ENCODE assay signal across 15 mouse cellular contexts in genomic region chr11:49734771-49735170, GRCm38 (mm10). TPM values are rescaled to one million over a fixed set of nuclear protein-coding genes. Genes with fewer than 3 reads are reported as not detected.
DNase-seq lines count a peak whose midpoint lies in the region; ATAC-seq and TF ChIP-seq lines count a peak whose summit lies in the region.
"Had no signal": no experiment of that assay in that cellular context is flagged by ENCODE, and none has a peak within 500 bp of the region (broad histone marks: within the 10 kb centered on the region; RNA-seq: fewer than 3 reads in every experiment).

No protein-coding gene starts in this region.

- no peak for ATAC-seq in erythroblast, adult 5-6 weeks (replicated peaks; ENCODE audit: low FRiP score, poor library complexity, severe bottlenecking)
- ATAC-seq: forebrain, embryonic 13.5 days; inflammation-experienced regulatory T-cells, adult 6 months; Patski had no signal

- H3K4me3 ChIP-seq in gastrocnemius, adult 2 months: peak overlapping the region; percentile 32; the same call in 1 of the 2 replicates
- H3K4me3 ChIP-seq in lung, adult 2 months (replicated peaks; ENCODE audit: extremely low read depth, low read depth, low read length): no peak overlapping the region
- H3K4me3 ChIP-seq: embryonic facial prominence, embryonic 15.5 days; forebrain, embryonic 13.5 days; heart, embryonic 13.5 days; limb, embryonic 13.5 days; liver, embryonic 15.5 days had no signal

- DNase-seq in gastrocnemius, adult 2 months: no peak
- no peak for DNase-seq in gastrocnemius, postnatal 10 days
- DNase-seq in lung, adult 18-20 months: peak; percentile 42 to 69
- DNase-seq in lung, adult 2 months: no peak
- DNase-seq in kidney, postnatal 4 days: peak; percentile 6 to 31
- peak; percentile 45 to 64 for DNase-seq in lung, postnatal 4 days
- no peak for DNase-seq in cerebellum, adult 9-11 months

- H3K27ac ChIP-seq in gastrocnemius, adult 2 months: peak overlapping the region; percentile 3; the same call in 1 of the 2 replicates
- H3K27ac ChIP-seq: embryonic facial prominence, embryonic 15.5 days; forebrain, embryonic 13.5 days; heart, embryonic 13.5 days; limb, embryonic 13.5 days; liver, embryonic 15.5 days had no signal

- TF ChIP-seq CTCF in gastrocnemius, adult 2 months (IDR thresholded peaks at IDR 0.05): no peak
- TF ChIP-seq CTCF in lung, adult 2 months (IDR thresholded peaks at IDR 0.05; ENCODE audit: insufficient read depth, low read length): no peak

- WGBS in lung, adult 2 months: 43% methylated on average over 11 of the region's 11 CpGs

- intact Hi-C loops in gastrocnemius, adult 2 months (cut with DNase I): no loop called here

- no peak for TF ChIP-seq POLR2A in lung, adult 2 months (IDR thresholded peaks at IDR 0.05; ENCODE audit: borderline replicate concordance, extremely low read depth, low read depth, low read length)

- no peaks in the 10 kb centered on the region for H3K4me1 ChIP-seq in lung, adult 2 months (ENCODE audit: control insufficient read depth, insufficient read depth, low read length)
- H3K4me1 ChIP-seq: embryonic facial prominence, embryonic 15.5 days; liver, embryonic 15.5 days had no signal

RNA-seq across cellular contexts. Expression of gene Cnot6, which starts 22.2 kb away (rescaled TPM):
- total RNA-seq in gastrocnemius, adult 2 months (2021): 10 to 100 TPM in 1 of 2 experiments, 1 to 10 TPM in 1; 8.1 to 14.5 TPM
- 10 to 100 TPM; 31.8 to 38.6 TPM for total RNA-seq in gastrocnemius, postnatal 10 days (2021)
- 9.5 and 15.3 TPM in 2 replicates for polyA plus RNA-seq in lung, adult 2 months (2012; rRNA removed)
- 32.4 and 50.1 TPM in 2 replicates for total RNA-seq in erythroblast, adult 5-6 weeks (2015; ENCODE audit: low replicate concordance)
- total RNA-seq in erythroblast, adult 5-6 weeks (2017; ENCODE audit: low replicate concordance): 40.0 and 52.0 TPM in 2 replicates

RNA-seq across cellular contexts. Expression of gene Gfpt2, which starts 59.2 kb away (rescaled TPM):
- total RNA-seq in gastrocnemius, adult 2 months (2021): 10 to 100 TPM in 1 of 2 experiments, 1 to 10 TPM in 1; 7.5 to 11.1 TPM
- total RNA-seq in gastrocnemius, postnatal 10 days (2021): 1 to 10 TPM; 7.4 to 9.5 TPM
- 7.0 and 8.8 TPM in 2 replicates for polyA plus RNA-seq in lung, adult 2 months (2012; rRNA removed)
- total RNA-seq in erythroblast, adult 5-6 weeks (2015; ENCODE audit: low replicate concordance): not detected in 2 replicates
- total RNA-seq in erythroblast, adult 5-6 weeks (2017; ENCODE audit: low replicate concordance): 0.17 TPM in 1 of 2 replicates, not detected in the other

Comparison
In these comparisons a context has a peak if more than half of its experiments do, and no peak if none do; other contexts are left out.
1. DNase-seq: peak in lung, adult 18-20 months (2 of 2), kidney, postnatal 4 days (2 of 2) and lung, postnatal 4 days (2 of 2); none in gastrocnemius, adult 2 months (single experiment), gastrocnemius, postnatal 10 days (single experiment), lung, adult 2 months (single experiment) and cerebellum, adult 9-11 months (single experiment).
2. RNA of gene Gfpt2, which starts 59.2 kb away (total RNA-seq): 7.5 to 11.1 TPM in gastrocnemius, adult 2 months and 7.4 to 9.5 TPM in gastrocnemius, postnatal 10 days; 0.17 TPM in erythroblast, adult 5-6 weeks; every median in the first group is over 4 times any median in the second.